Mouse (Mus musculus) midbrain, embryonic 14.5 days (tissue): Measurements from ENCODE around the gene Krt39. TPM values are rescaled to one million over a fixed set of nuclear protein-coding genes. Genes with fewer than 3 reads are reported as not detected.

Experiments used
- polyA plus RNA-seq: library from polyadenylated mRNA; unstranded; fragments of >200 nt; fragmentation: Nextera tagmentation; extraction: Ambion mirVana; gene quantifications from 2 replicates; pipeline ENCODE4 v1.2.1, GENCODE M21; 2014

The Krt39 gene
- polyA plus RNA-seq, 1 experiment from 2014 or later, result not detected

Other genes with a start within 250 kb of the Krt39 start
- gene Krt24, start 236.1 kb downstream of the Krt39 start, polyA plus RNA-seq, result not detected in 2 replicates
- gene Krt25, start 198.4 kb downstream of the Krt39 start, polyA plus RNA-seq, result 0.11 TPM in 1 of 2 replicates, not detected in the other
- 0.28 and 0.51 TPM in 2 replicates for gene Krt26, start 183.4 kb downstream of the Krt39 start, polyA plus RNA-seq
- not detected in 2 replicates for gene Krt27, start 170.2 kb downstream of the Krt39 start, polyA plus RNA-seq
- gene Krt28, start 146.4 kb downstream of the Krt39 start, polyA plus RNA-seq, result 0.17 and 0.26 TPM in 2 replicates
- gene Krt10, start 132.0 kb downstream of the Krt39 start, polyA plus RNA-seq, result 33.8 and 37.9 TPM in 2 replicates
- gene Krt12, start 99.1 kb downstream of the Krt39 start, polyA plus RNA-seq, result not detected in 2 replicates
- 0.11 TPM in 1 of 2 replicates, not detected in the other for gene Krt20, start 83.2 kb downstream of the Krt39 start, polyA plus RNA-seq
- gene Krt23, start 28.2 kb downstream of the Krt39 start, polyA plus RNA-seq, result 0.39 TPM in 1 of 2 replicates, not detected in the other
- not detected in 2 replicates for gene Krt40, start 21.8 kb upstream of the Krt39 start, polyA plus RNA-seq
- not detected in 2 replicates for gene Krtap3-3, start 29.5 kb upstream of the Krt39 start, polyA plus RNA-seq
- gene Krtap3-2, start 35.5 kb upstream of the Krt39 start, polyA plus RNA-seq, result not detected in 2 replicates
- not detected in 2 replicates for gene Gm11939, start 38.1 kb upstream of the Krt39 start, polyA plus RNA-seq
- gene Krtap3-1, start 45.3 kb upstream of the Krt39 start, polyA plus RNA-seq, result not detected in 2 replicates
- not detected in 2 replicates for gene Krtap1-5, start 59.7 kb upstream of the Krt39 start, polyA plus RNA-seq
- gene Krtap1-4, start 62.3 kb upstream of the Krt39 start, polyA plus RNA-seq, result not detected in 2 replicates
- not detected in 2 replicates for gene Krtap1-3, start 70.0 kb upstream of the Krt39 start, polyA plus RNA-seq
- gene Krtap9-3, start 76.8 kb upstream of the Krt39 start, polyA plus RNA-seq, result not detected in 2 replicates
- gene Gm11938, start 82.0 kb upstream of the Krt39 start, polyA plus RNA-seq, result not detected in 2 replicates
- gene Gm11937, start 88.9 kb upstream of the Krt39 start, polyA plus RNA-seq, result not detected in 2 replicates
- not detected in 2 replicates for gene Krtap2-4, start 93.5 kb upstream of the Krt39 start, polyA plus RNA-seq
- gene Gm11562, start 99.1 kb upstream of the Krt39 start, polyA plus RNA-seq, result not detected in 2 replicates
- not detected in 2 replicates for gene Krtap4-1, start 106.9 kb upstream of the Krt39 start, polyA plus RNA-seq
- gene Krtap4-2, start 113.7 kb upstream of the Krt39 start, polyA plus RNA-seq, result not detected in 2 replicates
- not detected in 2 replicates for gene Krtap4-7, start 122.8 kb upstream of the Krt39 start, polyA plus RNA-seq
- gene Gm11555, start 128.9 kb upstream of the Krt39 start, polyA plus RNA-seq, result not detected in 2 replicates
- gene Gm11563, start 137.6 kb upstream of the Krt39 start, polyA plus RNA-seq, result not detected in 2 replicates
- not detected in 2 replicates for gene Krtap4-6, start 144.6 kb upstream of the Krt39 start, polyA plus RNA-seq
- gene Gm14190, start 169.4 kb upstream of the Krt39 start, polyA plus RNA-seq, result not detected in 2 replicates
- not detected in 2 replicates for gene Gm14180, start 213.0 kb upstream of the Krt39 start, polyA plus RNA-seq